Comparison of ENCODE assay signal across 24 mouse cellular contexts in the genomic region with DNA sequence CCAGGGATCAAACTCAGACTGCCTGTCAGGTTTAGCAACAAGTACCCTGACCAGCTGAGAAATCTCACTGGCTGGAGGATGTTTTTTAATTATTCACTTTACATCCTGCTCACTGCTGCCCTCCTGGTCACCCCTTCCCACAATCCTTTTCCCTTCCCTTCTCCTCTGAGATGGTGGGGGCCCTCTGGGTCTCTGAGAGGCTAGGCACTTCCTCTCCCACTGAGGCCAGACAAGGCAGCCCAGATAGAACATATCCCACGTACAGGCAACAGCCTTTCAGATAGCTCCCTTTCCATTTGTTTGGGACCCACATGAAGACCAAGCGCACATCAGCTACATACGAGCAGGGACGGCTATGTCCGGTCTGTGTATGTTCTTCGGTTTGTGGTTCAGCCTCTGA. TPM values are rescaled to one million over a fixed set of nuclear protein-coding genes. Genes with fewer than 3 reads are reported as not detected.
"Had no signal": no experiment of that assay in that cellular context is flagged by ENCODE, and none has a peak within 500 bp of the region (broad histone marks: within the 10 kb centered on the region; RNA-seq: fewer than 3 reads in every experiment).

No protein-coding gene starts in this region.

RNA-seq across cellular contexts. Expression of gene Gm3415, which starts 14.2 kb away (rescaled TPM):
- polyA plus RNA-seq: heart, embryonic 10.5 days; heart, embryonic 11.5 days; heart, embryonic 12.5 days; heart, embryonic 13.5 days; heart, embryonic 14.5 days; heart, embryonic 15.5 days; heart, embryonic 16.5 days; heart, postnatal 0 days; hindbrain, embryonic 10.5 days; hindbrain, embryonic 11.5 days; hindbrain, embryonic 12.5 days; hindbrain, embryonic 13.5 days; hindbrain, embryonic 14.5 days; hindbrain, embryonic 15.5 days; hindbrain, embryonic 16.5 days; hindbrain, postnatal 0 days; inflammation-experienced regulatory T-cells, adult 6 months; intestine, embryonic 14.5 days; intestine, embryonic 15.5 days; intestine, embryonic 16.5 days; intestine, postnatal 0 days; kidney, adult 2 months; kidney, embryonic 14.5 days; large intestine, adult 2 months had no signal

RNA-seq across cellular contexts. Expression of gene Gpr12, which starts 14.9 kb away (rescaled TPM):
- polyA plus RNA-seq: heart, embryonic 11.5 days; heart, embryonic 12.5 days; heart, embryonic 13.5 days; heart, embryonic 14.5 days; heart, embryonic 15.5 days; heart, embryonic 16.5 days; heart, postnatal 0 days; hindbrain, embryonic 10.5 days; inflammation-experienced regulatory T-cells, adult 6 months; intestine, embryonic 15.5 days; intestine, embryonic 16.5 days; intestine, postnatal 0 days; large intestine, adult 2 months had no signal

RNA-seq across cellular contexts. Expression of gene Gm3409, which starts 32.7 kb away (rescaled TPM):
- polyA plus RNA-seq: heart, embryonic 10.5 days; heart, embryonic 11.5 days; heart, embryonic 12.5 days; heart, embryonic 13.5 days; heart, embryonic 14.5 days; heart, embryonic 15.5 days; heart, embryonic 16.5 days; heart, postnatal 0 days; hindbrain, embryonic 10.5 days; hindbrain, embryonic 11.5 days; hindbrain, embryonic 12.5 days; hindbrain, embryonic 13.5 days; hindbrain, embryonic 14.5 days; hindbrain, embryonic 15.5 days; hindbrain, embryonic 16.5 days; hindbrain, postnatal 0 days; inflammation-experienced regulatory T-cells, adult 6 months; intestine, embryonic 14.5 days; intestine, embryonic 15.5 days; intestine, embryonic 16.5 days; intestine, postnatal 0 days; kidney, adult 2 months; kidney, embryonic 14.5 days; large intestine, adult 2 months had no signal

RNA-seq across cellular contexts. Expression of gene Gm3404, which starts 44.6 kb away (rescaled TPM):
- polyA plus RNA-seq: heart, embryonic 10.5 days; heart, embryonic 11.5 days; heart, embryonic 12.5 days; heart, embryonic 13.5 days; heart, embryonic 14.5 days; heart, embryonic 15.5 days; heart, embryonic 16.5 days; heart, postnatal 0 days; hindbrain, embryonic 10.5 days; hindbrain, embryonic 11.5 days; hindbrain, embryonic 12.5 days; hindbrain, embryonic 13.5 days; hindbrain, embryonic 14.5 days; hindbrain, embryonic 15.5 days; hindbrain, embryonic 16.5 days; hindbrain, postnatal 0 days; inflammation-experienced regulatory T-cells, adult 6 months; intestine, embryonic 14.5 days; intestine, embryonic 15.5 days; intestine, embryonic 16.5 days; intestine, postnatal 0 days; kidney, adult 2 months; kidney, embryonic 14.5 days; large intestine, adult 2 months had no signal

RNA-seq across cellular contexts. Expression of gene Gm3402, which starts 56.3 kb away (rescaled TPM):
- polyA plus RNA-seq: heart, embryonic 10.5 days; heart, embryonic 11.5 days; heart, embryonic 12.5 days; heart, embryonic 13.5 days; heart, embryonic 14.5 days; heart, embryonic 15.5 days; heart, embryonic 16.5 days; heart, postnatal 0 days; hindbrain, embryonic 10.5 days; hindbrain, embryonic 11.5 days; hindbrain, embryonic 12.5 days; hindbrain, embryonic 13.5 days; hindbrain, embryonic 14.5 days; hindbrain, embryonic 15.5 days; hindbrain, embryonic 16.5 days; hindbrain, postnatal 0 days; inflammation-experienced regulatory T-cells, adult 6 months; intestine, embryonic 14.5 days; intestine, embryonic 15.5 days; intestine, embryonic 16.5 days; intestine, postnatal 0 days; kidney, adult 2 months; kidney, embryonic 14.5 days; large intestine, adult 2 months had no signal
